Mouse (Mus musculus): ENCODE data around the gene Trhr2. TPM values are rescaled to one million over a fixed set of nuclear protein-coding genes. Genes with fewer than 3 reads are reported as not detected.
"Not testable (repeated sequence)": the region's sequence is repeated elsewhere in the genome, so short reads cannot be mapped to it uniquely, and the experiment has no call there.

Trhr2 gene
- polyA plus RNA-seq, 1 experiment from 2014 or later, result not detected

- Histone ChIP-seq H3K4me1 (replicated peaks; ENCODE audit: control insufficient read depth, insufficient read depth, low read length) (no peaks in the 10 kb centered on the region), H3K4me2 (replicated peaks; ENCODE audit: low read depth) (no peak overlapping the region), H3K9me3 (ENCODE audit: control insufficient read depth) (no peaks in the 10 kb centered on the region), H3K27ac (ENCODE audit: low read depth, low read length) (peak overlapping the region; percentile 85), H3K9ac (ENCODE audit: low read depth, low read length) (no peak overlapping the region), H3K4me3 (ENCODE audit: low read depth, low read length) (no peak overlapping the region), H3K27me3 (replicated peaks; ENCODE audit: control insufficient read depth, insufficient read depth, low read length) (no peaks in the 10 kb centered on the region), H3K36me3 (ENCODE audit: control insufficient read depth, insufficient read depth) (peaks cover 28% of the 10 kb centered on the region)
- ATAC-seq, result no peak; the same call in 1 of the 2 replicates
- TF ChIP-seq CTCF (IDR thresholded peaks at IDR 0.05; ENCODE audit: low read depth), result no peak
- 68% methylated on average over 22 of the region's 22 CpGs for WGBS
Observed at GRCm38 (mm10) chr8:122329553-122330239, 30.9 kb downstream of the Trhr2 start.

- H3K9me3 ChIP-seq (ENCODE audit: control insufficient read depth), result no peaks in the 10 kb centered on the region
- TF ChIP-seq CTCF (IDR thresholded peaks at IDR 0.05; ENCODE audit: low read depth), result no peak
- no peak overlapping the region for H3K4me2 ChIP-seq (replicated peaks; ENCODE audit: low read depth)
- no peak overlapping the region for H3K9ac ChIP-seq (ENCODE audit: low read depth, low read length)
- peaks cover 22% of the 10 kb centered on the region for H3K36me3 ChIP-seq (ENCODE audit: control insufficient read depth, insufficient read depth)
- no peak overlapping the region for H3K4me3 ChIP-seq (ENCODE audit: low read depth, low read length)
- H3K27ac ChIP-seq (ENCODE audit: low read depth, low read length), result no peak overlapping the region; the same call in 1 of the 2 replicates
- WGBS, result 66% methylated on average over 8 of the region's 8 CpGs
- no peak for ATAC-seq
- H3K27me3 ChIP-seq (replicated peaks; ENCODE audit: control insufficient read depth, insufficient read depth, low read length), result no peaks in the 10 kb centered on the region
- no peaks in the 10 kb centered on the region for H3K4me1 ChIP-seq (replicated peaks; ENCODE audit: control insufficient read depth, insufficient read depth, low read length)
Observed at GRCm38 (mm10) chr8:122329072-122329471, 31.5 kb downstream of the Trhr2 start.

- Histone ChIP-seq H3K9me3 (ENCODE audit: control insufficient read depth) (no peaks in the 10 kb centered on the region), H3K9ac (ENCODE audit: low read depth, low read length) (no peak overlapping the region), H3K4me3 (ENCODE audit: low read depth, low read length) (no peak overlapping the region), H3K27me3 (replicated peaks; ENCODE audit: control insufficient read depth, insufficient read depth, low read length) (no peaks in the 10 kb centered on the region), H3K36me3 (ENCODE audit: control insufficient read depth, insufficient read depth) (peaks cover 8% of the 10 kb centered on the region; the same call in 1 of the 2 replicates), H3K27ac (ENCODE audit: low read depth, low read length) (no peak overlapping the region), H3K4me1 (replicated peaks; ENCODE audit: control insufficient read depth, insufficient read depth, low read length) (no peaks in the 10 kb centered on the region; the same call in 1 of the 2 replicates), H3K4me2 (replicated peaks; ENCODE audit: low read depth) (no peak overlapping the region)
- 44% methylated on average over 14 of the region's 14 CpGs for WGBS
- no peak for ATAC-seq
- no peak for TF ChIP-seq CTCF (IDR thresholded peaks at IDR 0.05; ENCODE audit: low read depth)
Observed at GRCm38 (mm10) chr8:122326114-122326542, 34.4 kb downstream of the Trhr2 start.

DNA sequence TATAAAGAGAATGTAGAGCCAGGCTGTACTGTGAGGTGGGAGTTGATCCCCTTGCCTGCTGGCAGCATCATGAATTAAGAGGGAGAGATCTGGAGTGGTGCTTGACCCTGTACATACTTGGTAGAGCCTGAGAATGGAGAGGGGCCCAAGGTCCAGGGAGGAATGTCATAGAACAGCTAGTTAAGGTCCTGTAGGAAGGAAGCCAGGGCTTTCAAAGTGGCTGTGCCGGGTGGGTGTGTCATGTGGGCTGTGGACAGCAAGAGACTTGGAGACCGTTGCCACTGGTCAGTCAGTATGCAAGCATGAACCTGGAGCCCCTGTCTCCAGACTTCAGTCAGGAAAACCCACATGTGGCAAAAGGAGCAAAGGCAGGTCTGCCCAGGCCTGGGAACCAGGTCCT is 35.4 kb downstream of the Trhr2 start:
- Histone ChIP-seq H3K9ac (ENCODE audit: low read depth, low read length) (no peak overlapping the region), H3K27me3 (replicated peaks; ENCODE audit: control insufficient read depth, insufficient read depth, low read length) (no peaks in the 10 kb centered on the region), H3K4me3 (ENCODE audit: low read depth, low read length) (no peak overlapping the region), H3K9me3 (ENCODE audit: control insufficient read depth) (no peaks in the 10 kb centered on the region), H3K27ac (ENCODE audit: low read depth, low read length) (peak overlapping the region; percentile 6), H3K4me2 (replicated peaks; ENCODE audit: low read depth) (no peak overlapping the region), H3K36me3 (ENCODE audit: control insufficient read depth, insufficient read depth) (peaks cover 8% of the 10 kb centered on the region; the same call in 1 of the 2 replicates), H3K4me1 (replicated peaks; ENCODE audit: control insufficient read depth, insufficient read depth, low read length) (no peaks in the 10 kb centered on the region; the same call in 1 of the 2 replicates)
- WGBS, result 50% methylated on average over 2 of the region's 2 CpGs
- no peak for TF ChIP-seq CTCF (IDR thresholded peaks at IDR 0.05; ENCODE audit: low read depth)
- ATAC-seq, result no peak

- Histone ChIP-seq H3K4me2 (replicated peaks; ENCODE audit: low read depth) (0 out of 2 replicates have a peak overlapping the region, but pooled peaks have one; percentile 17), H3K27ac (ENCODE audit: low read depth, low read length) (peak overlapping the region; percentile 6), H3K9ac (ENCODE audit: low read depth, low read length) (peak overlapping the region; percentile 11; the same call in 1 of the 2 replicates)
- H3K36me3 ChIP-seq (ENCODE audit: control insufficient read depth, insufficient read depth); H3K27me3 ChIP-seq (replicated peaks; ENCODE audit: control insufficient read depth, insufficient read depth, low read length); H3K4me1 ChIP-seq (replicated peaks; ENCODE audit: control insufficient read depth, insufficient read depth, low read length); H3K4me3 ChIP-seq (ENCODE audit: low read depth, low read length); H3K9me3 ChIP-seq (ENCODE audit: control insufficient read depth): not testable (repeated sequence)
- ATAC-seq, result peak; percentile 54
- 13% methylated on average over 10 of the region's 13 CpGs for WGBS
Observed at GRCm38 (mm10) chr8:122323951-122324402, 36.6 kb downstream of the Trhr2 start.

DNA sequence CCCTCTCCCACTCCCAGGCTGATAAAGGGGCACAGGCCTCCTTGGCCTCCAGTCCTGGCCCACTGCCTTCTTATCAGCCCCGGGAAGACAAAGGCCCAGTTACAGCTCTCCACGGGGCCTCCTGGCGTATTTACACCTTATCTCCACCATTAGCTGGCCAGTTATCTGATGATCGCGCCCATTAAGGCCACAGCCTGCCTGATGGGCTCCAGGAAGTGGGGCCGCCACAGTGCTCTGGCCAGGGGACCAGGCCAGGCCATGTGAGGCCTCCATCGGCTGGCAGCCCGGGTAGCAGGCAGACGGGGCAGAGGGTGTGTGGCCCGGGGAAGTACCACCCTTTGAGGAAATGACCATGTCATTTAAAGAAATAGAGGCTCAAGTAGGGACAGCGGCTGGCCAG is 37.8 kb downstream of the Trhr2 start:
- TF ChIP-seq CTCF (IDR thresholded peaks at IDR 0.05; ENCODE audit: low read depth), result no peak
- H3K36me3 ChIP-seq (ENCODE audit: control insufficient read depth, insufficient read depth), result no peaks in the 10 kb centered on the region
- ATAC-seq, result peak; percentile 5; the same call in 1 of the 2 replicates
- H3K9ac ChIP-seq (ENCODE audit: low read depth, low read length), result 0 out of 2 replicates have a peak overlapping the region, but pooled peaks have one; percentile 5
- 17% methylated on average over 11 of the region's 11 CpGs for WGBS
- H3K27me3 ChIP-seq (replicated peaks; ENCODE audit: control insufficient read depth, insufficient read depth, low read length), result no peaks in the 10 kb centered on the region
- H3K9me3 ChIP-seq (ENCODE audit: control insufficient read depth), result no peaks in the 10 kb centered on the region
- H3K4me1 ChIP-seq (replicated peaks; ENCODE audit: control insufficient read depth, insufficient read depth, low read length), result peaks cover 6% of the 10 kb centered on the region
- H3K27ac ChIP-seq (ENCODE audit: low read depth, low read length), result peak overlapping the region; percentile 60
- no peak overlapping the region for H3K4me3 ChIP-seq (ENCODE audit: low read depth, low read length)
- H3K4me2 ChIP-seq (replicated peaks; ENCODE audit: low read depth), result peak overlapping the region; percentile 21
